Comparison of ENCODE assay signal across 23 mouse cellular contexts in genomic region chr13:27799303-27799702, GRCm38 (mm10). TPM values are rescaled to one million over a fixed set of nuclear protein-coding genes. Genes with fewer than 3 reads are reported as not detected.
"Had no signal": no experiment of that assay in that cellular context is flagged by ENCODE, and none has a peak within 500 bp of the region (broad histone marks: within the 10 kb centered on the region; RNA-seq: fewer than 3 reads in every experiment).

No protein-coding gene starts in this region.

- H3K36me3 ChIP-seq: midbrain, embryonic 13.5 days; midbrain, embryonic 15.5 days; neural tube, embryonic 12.5 days; stomach, embryonic 15.5 days had no signal

- H3K9ac ChIP-seq: lung, embryonic 14.5 days; midbrain, embryonic 13.5 days; midbrain, embryonic 15.5 days; neural tube, embryonic 12.5 days; stomach, embryonic 15.5 days had no signal

- H3K4me1 ChIP-seq: megakaryocyte, embryonic 14.5 days; midbrain, embryonic 13.5 days; midbrain, embryonic 15.5 days; neural tube, embryonic 12.5 days; stomach, embryonic 15.5 days had no signal

- ATAC-seq: midbrain, embryonic 13.5 days; midbrain, embryonic 15.5 days had no signal

- H3K9me3 ChIP-seq: midbrain, embryonic 13.5 days; midbrain, embryonic 15.5 days; neural tube, embryonic 12.5 days; stomach, embryonic 15.5 days had no signal

- H3K27ac ChIP-seq: midbrain, embryonic 13.5 days; midbrain, embryonic 15.5 days; neural tube, embryonic 12.5 days; stomach, embryonic 15.5 days; stomach, postnatal 0 days had no signal

- DNase-seq: lung, adult 18-20 months; lung, embryonic 14.5 days; lung, postnatal 10 days; lung, postnatal 4 days; right cerebral cortex, postnatal 14 days; thymus, adult 18-20 months; thymus, postnatal 14 days; thymus, postnatal 36 days had no signal

- H3K4me2 ChIP-seq: lung, embryonic 14.5 days; midbrain, embryonic 11.5 days; midbrain, embryonic 13.5 days; midbrain, embryonic 15.5 days; neural tube, embryonic 12.5 days; stomach, embryonic 15.5 days had no signal

- H3K27me3 ChIP-seq: megakaryocyte, embryonic 14.5 days; midbrain, embryonic 13.5 days; midbrain, embryonic 15.5 days; neural tube, embryonic 12.5 days; stomach, embryonic 15.5 days had no signal

- H3K4me3 ChIP-seq: megakaryocyte, embryonic 14.5 days; midbrain, embryonic 13.5 days; midbrain, embryonic 15.5 days; neural tube, embryonic 12.5 days; stomach, embryonic 15.5 days had no signal

RNA-seq across cellular contexts. Expression of gene Prl2a1, which starts 2.2 kb away (rescaled TPM):
- total RNA-seq: midbrain, postnatal 0 days; monocyte, adult 5-6 weeks; neutrophil, adult 5-6 weeks had no signal
- polyA plus RNA-seq: lung, embryonic 14.5 days; lung, embryonic 16.5 days; midbrain, embryonic 11.5 days; midbrain, embryonic 13.5 days; midbrain, embryonic 15.5 days; neural tube, embryonic 12.5 days; neural tube, embryonic 14.5 days; spleen, adult 2 months; stomach, embryonic 15.5 days; stomach, postnatal 0 days; testis, adult 2 months had no signal

RNA-seq across cellular contexts. Expression of gene Prl7c1, which starts 18.7 kb away (rescaled TPM):
- total RNA-seq: midbrain, postnatal 0 days; monocyte, adult 5-6 weeks; neutrophil, adult 5-6 weeks had no signal
- polyA plus RNA-seq: lung, embryonic 14.5 days; lung, embryonic 16.5 days; midbrain, embryonic 11.5 days; midbrain, embryonic 13.5 days; midbrain, embryonic 15.5 days; midbrain, postnatal 0 days; neural tube, embryonic 12.5 days; neural tube, embryonic 14.5 days; spleen, adult 2 months; stomach, embryonic 15.5 days; stomach, postnatal 0 days; testis, adult 2 months; thymus, postnatal 0 days had no signal

RNA-seq across cellular contexts. Expression of gene Prl2c1, which starts 49.8 kb away (rescaled TPM):
- total RNA-seq: midbrain, postnatal 0 days; monocyte, adult 5-6 weeks; neutrophil, adult 5-6 weeks had no signal
- polyA plus RNA-seq: lung, embryonic 14.5 days; lung, embryonic 16.5 days; midbrain, embryonic 11.5 days; midbrain, embryonic 13.5 days; midbrain, embryonic 15.5 days; midbrain, postnatal 0 days; neural tube, embryonic 12.5 days; neural tube, embryonic 14.5 days; spleen, adult 2 months; stomach, embryonic 15.5 days; stomach, postnatal 0 days; testis, adult 2 months; thymus, postnatal 0 days had no signal
